Mouse (Mus musculus): ENCODE measurements at regions not wholly inside any gene's neighbourhood (a gene's known extent, or its start where the extent isn't known, plus 50 kb on each side); places are given as distances from the start of the nearest gene placed in this dataset.
"Not testable (repeated sequence)": the region's sequence is repeated elsewhere in the genome, so short reads cannot be mapped to it uniquely, and the experiment has no call there.

DNA sequence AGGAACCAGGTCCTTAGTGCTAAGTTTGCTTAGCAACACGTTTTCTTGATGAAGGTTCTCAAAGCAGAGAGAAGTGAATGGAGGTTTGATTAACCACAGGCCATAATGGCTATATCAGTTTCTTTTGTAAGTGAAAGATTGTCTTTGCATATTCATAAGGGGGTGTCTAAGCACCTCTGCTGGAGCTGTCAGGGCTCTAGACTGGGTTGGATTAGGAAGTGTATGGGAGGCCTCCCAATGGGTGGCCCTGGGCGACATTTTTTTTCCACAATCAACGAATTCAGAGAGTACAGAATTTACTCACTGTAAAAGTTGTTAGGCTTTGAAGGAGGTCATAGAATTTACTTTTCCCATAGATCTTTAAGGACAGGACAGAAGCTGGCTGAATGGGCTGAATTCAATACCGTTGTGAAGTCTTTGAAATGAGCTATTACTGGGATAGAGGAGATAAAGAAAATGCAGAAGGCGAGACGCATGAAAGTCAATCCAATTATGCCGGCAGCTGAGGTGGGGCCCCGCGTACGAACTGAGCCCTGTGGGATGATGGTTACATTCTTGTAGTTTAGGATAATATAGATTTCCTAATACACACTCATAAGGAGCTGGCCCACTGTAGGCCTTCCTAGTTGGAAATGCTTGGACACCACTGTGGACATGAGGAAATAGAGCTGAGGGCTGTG lies 268.4 kb upstream of the Ubash3b start:
- DNase-seq = no peak

GRCm38 (mm10) chr9:41429236-41429635 lies 267.7 kb upstream of the Ubash3b start:
- no peak for DNase-seq

DNA sequence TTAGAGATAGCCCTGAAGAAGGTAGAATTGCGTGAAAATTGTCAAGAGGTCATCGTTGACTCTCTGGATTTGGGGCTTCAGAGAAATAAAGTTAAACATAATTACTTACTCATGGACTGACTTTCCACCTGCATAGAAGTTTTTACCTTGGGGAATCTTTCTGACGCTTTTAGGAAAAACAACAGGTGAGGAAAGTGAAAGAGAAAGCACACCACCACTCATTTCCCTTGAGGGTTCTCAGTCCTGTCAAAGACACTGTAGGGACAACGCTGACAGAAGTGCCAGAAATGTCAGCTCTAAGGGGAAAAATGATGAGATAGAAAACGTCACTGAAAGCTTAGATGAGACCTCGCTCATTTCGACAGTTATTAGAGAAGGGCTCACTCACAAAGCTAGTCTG lies 265.2 kb upstream of the Ubash3b start:
- DNase-seq = no peak

- DNase-seq = no peak
Measured at GRCm38 (mm10) chr9:41425225-41425624, 263.7 kb upstream of the Ubash3b start.

GRCm38 (mm10) chr9:41413791-41414190 lies 252.3 kb upstream of the Ubash3b start:
- DNase-seq = no peak

- not testable (repeated sequence) for DNase-seq
Measured at GRCm38 (mm10) chr9:41413091-41413490, 251.6 kb upstream of the Ubash3b start.

- no peak for DNase-seq
Measured at GRCm38 (mm10) chr9:41412174-41412757, 250.8 kb upstream of the Ubash3b start.

DNA sequence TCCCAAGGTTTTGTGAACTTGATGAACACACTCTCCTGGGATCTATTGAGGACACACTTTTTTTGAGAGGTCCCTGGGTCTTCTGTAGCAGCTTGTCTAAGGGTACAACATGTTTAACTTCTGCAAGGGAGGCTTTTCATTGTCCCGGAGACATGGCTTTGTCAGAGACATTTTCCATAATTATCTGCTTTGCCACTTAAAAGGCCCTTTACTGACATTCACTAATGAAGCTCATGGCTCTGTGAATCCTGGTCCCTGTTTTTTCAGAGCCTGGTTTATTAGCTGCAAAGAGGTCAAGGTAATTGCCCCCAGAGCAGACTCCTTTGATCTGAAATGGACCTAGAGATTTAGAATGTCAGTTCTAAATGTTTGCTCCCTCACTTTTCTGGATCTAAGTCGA lies 246.8 kb upstream of the Ubash3b start:
- no peak for DNase-seq

GRCm38 (mm10) chr9:41407078-41407477 lies 245.6 kb upstream of the Ubash3b start:
- no peak for DNase-seq

GRCm38 (mm10) chr9:41402942-41403341 lies 241.4 kb upstream of the Ubash3b start:
- no peak for DNase-seq

GRCm38 (mm10) chr9:41400950-41401349 lies 239.5 kb upstream of the Ubash3b start:
- no peak for DNase-seq

DNA sequence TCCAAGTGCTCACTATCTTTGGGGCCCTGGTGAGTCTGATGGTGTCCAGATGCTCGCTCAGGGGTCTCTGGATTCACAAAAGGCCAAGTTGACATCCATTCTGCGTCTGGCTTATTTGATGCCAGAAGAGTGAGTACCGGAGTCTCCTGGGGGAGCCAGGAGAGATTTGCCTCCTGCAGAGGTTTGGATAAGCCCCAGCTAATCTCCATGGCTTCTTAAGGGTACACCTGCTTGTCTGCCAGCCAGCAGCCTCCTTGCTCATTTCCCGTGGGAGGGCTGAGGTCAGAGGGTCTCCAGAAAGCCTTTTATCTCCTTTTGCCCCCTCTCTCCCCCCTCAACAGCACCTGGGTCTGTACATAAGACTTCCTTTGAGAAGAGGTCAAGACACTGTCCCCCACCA lies 234.0 kb upstream of the Ubash3b start:
- DNase-seq = no peak

GRCm38 (mm10) chr9:41391591-41392320 lies 230.3 kb upstream of the Ubash3b start:
- peak in 1 of 2 experiments; percentile 25 for DNase-seq

DNA sequence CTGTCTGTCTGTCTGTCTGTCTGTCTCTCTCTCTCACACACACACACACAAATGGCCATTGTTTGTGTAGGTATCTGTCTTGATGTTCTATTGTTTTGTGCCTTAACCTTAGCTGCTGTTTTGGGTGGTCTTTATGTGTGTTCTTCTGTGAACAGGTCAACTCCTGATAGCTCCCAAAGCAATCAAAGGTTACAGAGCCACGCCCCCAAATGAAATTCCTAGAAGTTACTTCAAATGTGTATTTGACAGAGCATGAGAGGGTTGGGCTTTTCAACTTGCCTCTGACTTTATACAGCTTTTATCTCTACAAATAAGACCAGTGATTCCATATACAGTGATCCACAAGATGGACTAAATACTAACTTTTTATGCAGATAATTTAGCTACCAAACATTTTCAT lies 217.8 kb upstream of the Ubash3b start:
- DNase-seq = no peak

GRCm38 (mm10) chr9:41378627-41379231 lies 217.2 kb upstream of the Ubash3b start:
- DNase-seq = no peak

- DNase-seq = no peak
Measured at GRCm38 (mm10) chr9:41377701-41378626, 216.5 kb upstream of the Ubash3b start.

DNA sequence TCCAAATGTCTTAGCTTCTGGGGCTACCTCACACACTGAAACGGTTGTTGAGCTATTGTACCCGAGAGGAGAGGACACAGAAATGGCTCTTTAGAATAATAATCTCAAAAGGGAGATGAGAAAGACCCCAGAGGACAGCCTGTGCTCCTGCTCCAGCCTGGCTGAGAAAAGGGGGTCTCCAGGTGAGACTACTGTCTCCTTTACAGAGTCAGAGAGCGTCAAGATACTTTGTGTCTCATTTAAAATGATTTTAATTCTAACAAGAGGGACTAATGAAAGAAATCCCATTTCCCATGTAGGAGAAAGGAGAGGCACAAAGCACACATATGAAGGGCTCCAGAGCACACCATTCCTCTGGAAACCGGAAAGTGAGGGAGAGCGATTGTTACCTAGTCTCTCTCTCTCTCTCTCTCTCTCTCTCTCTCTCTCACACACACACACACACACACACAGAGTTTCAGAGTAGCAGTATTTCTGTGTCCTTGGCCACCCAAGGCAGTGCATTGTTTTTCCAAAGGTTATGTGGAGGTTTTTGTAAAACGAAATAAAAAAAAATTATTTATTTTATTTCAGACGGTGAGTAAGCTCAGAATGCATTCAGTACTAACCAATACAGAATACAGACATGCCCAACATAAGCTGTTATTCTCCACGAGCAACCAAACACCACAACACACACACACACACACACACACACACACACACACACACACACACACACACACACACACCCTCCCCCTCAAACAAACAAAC lies 215.6 kb upstream of the Ubash3b start:
- no peak for DNase-seq

GRCm38 (mm10) chr9:41375984-41376651 lies 214.6 kb upstream of the Ubash3b start:
- DNase-seq = no peak

DNA sequence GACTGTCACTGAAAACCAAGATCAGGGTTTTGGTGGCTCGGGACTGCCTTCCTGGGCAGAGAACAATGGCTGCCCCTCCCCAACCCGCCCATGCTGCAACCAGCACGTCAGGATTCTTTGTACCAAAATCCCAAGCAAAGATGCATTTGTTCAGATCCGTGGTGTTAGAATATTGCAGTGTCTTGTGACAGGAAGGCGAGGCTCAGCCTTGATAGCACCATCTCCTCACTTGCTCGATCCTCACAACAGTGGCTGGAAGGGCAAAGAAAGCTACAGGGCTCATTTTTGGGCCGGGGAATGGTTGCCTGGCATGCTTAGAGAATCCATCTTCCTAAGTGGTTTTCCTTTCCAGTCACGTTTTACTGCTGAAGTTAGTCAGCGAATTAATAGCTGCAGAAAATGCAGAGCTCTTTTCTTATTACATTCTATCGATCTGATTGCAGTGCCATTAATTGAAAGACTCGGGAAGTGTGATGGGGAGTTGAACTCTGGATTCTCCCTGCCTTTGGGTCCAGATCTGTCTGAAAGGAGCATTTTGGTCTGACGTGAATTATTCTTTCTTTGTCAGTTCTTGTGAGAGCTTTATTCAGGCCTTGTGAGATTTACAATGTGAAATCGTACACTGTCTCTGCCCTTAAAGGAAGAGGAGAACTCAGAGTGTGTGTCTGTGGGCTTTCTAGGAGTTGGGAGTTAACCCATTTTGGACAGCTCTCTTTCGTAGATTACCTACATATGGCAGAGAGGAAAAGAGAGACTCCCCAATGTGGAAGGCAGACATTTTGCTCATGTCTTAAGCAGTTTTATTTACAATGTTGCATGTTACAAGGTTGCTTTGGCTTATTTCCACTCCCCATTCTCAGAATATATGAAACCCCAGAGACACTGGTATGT lies 213.3 kb upstream of the Ubash3b start:
- no peak for DNase-seq

DNA sequence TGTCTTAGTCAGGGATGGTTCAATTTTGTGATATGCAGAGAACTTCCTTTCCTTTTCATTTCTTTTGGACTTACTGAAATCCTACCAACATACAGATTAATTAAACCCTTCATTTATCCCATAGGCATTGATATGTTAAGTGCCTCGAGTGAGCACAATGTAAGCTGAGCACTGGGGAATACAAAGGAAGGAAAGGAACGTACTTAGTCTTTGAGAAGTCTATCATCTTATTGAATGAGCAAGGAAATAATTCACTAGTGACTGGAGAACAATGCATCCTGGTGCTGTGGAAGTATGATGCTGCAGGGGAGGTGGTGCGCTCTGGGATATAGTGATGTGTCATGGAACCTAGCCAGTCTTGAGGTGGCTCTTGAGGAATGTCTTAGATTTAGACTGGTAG lies 204.9 kb upstream of the Ubash3b start:
- no peak for DNase-seq
